Mouse (Mus musculus) MEL (cell line): ENCODE results near the gene Nop58. TPM values are rescaled to one million over a fixed set of nuclear protein-coding genes. Genes with fewer than 3 reads are reported as not detected.
A peak's percentile ranks its signal among the peaks of the same experiment; 100 is the strongest.

Experiments
- DNase-seq: peaks from one replicate; pipeline ENCODE4 v3.0.0; 2011; ENCODE audit warnings: low read depth, low spot score
- H3K27ac ChIP-seq: 2 replicates; pipeline ENCODE4 v1.5.1; 2012; ENCODE audit warnings: low read depth, mild to moderate bottlenecking, control low read depth, low read length, moderate library complexity; ENCODE audit not compliant: control insufficient read depth
- H3K27me3 ChIP-seq, 2 experiments: fragments of 150-350 bp in 1 of 2; sonication (generic) in 1 of 2; 2 replicates each; pipeline ENCODE4 v1.6.1; 2012; ENCODE audit warnings: low read length in 2 of 2, mild to moderate bottlenecking in 2 of 2, improper control_type of control experiment in 1 of 2, moderate library complexity in 1 of 2; ENCODE audit not compliant: insufficient read depth in 2 of 2, control insufficient read depth in 1 of 2
- H3K36me3 ChIP-seq, 2 experiments: 2 replicates each; pipeline ENCODE4 v1.6.1; 2012 to 2014; ENCODE audit warnings: low read length in 2 of 2, improper control_type of control experiment in 1 of 2, inconsistent platforms in 1 of 2, mild to moderate bottlenecking in 1 of 2; ENCODE audit not compliant: insufficient read depth in 2 of 2, control insufficient read depth in 1 of 2
- H3K4me1 ChIP-seq, 2 experiments: fragments of 150-350 bp in 1 of 2; sonication (generic) in 1 of 2; 2 replicates each; pipeline ENCODE4 v1.6.1; 2012; ENCODE audit warnings: low read length in 2 of 2, improper control_type of control experiment in 1 of 2, mild to moderate bottlenecking in 1 of 2; ENCODE audit not compliant: insufficient read depth in 2 of 2, control insufficient read depth in 1 of 2
- H3K4me3 ChIP-seq, 2 experiments: fragments of 150-350 bp in 1 of 2; sonication (generic) in 1 of 2; 2 replicates each; pipeline ENCODE4 v1.5.1; 2012; ENCODE audit warnings: low read depth in 2 of 2, low read length in 2 of 2, mild to moderate bottlenecking in 2 of 2, moderate library complexity in 2 of 2, control low read depth in 1 of 2, improper control_type of control experiment in 1 of 2; ENCODE audit not compliant: control insufficient read depth in 1 of 2, insufficient read depth in 1 of 2
- H3K79me2 ChIP-seq: 2 replicates; pipeline ENCODE4 v1.6.1; 2012; ENCODE audit warnings: mild to moderate bottlenecking, low read length, moderate library complexity; ENCODE audit not compliant: control insufficient read depth, poor library complexity, insufficient read depth
- H3K9ac ChIP-seq: 2 replicates; pipeline ENCODE4 v1.6.1; 2012; ENCODE audit warnings: low read depth, mild to moderate bottlenecking, control low read depth, low read length, moderate library complexity; ENCODE audit not compliant: control insufficient read depth, poor library complexity, severe bottlenecking
- H3K9me3 ChIP-seq: fragments of 150-350 bp; sonication (generic); replicated peaks from 2 replicates; pipeline ENCODE4 v1.6.1; 2012; ENCODE audit warnings: mild to moderate bottlenecking, low read length, improper control_type of control experiment, moderate library complexity; ENCODE audit not compliant: insufficient read depth
- BHLHE40 ChIP-seq: IDR thresholded peaks from 2 replicates; pipeline ENCODE4 v1.6.1; 2012; ENCODE audit warnings: low read depth, mild to moderate bottlenecking, inconsistent platforms, low read length, improper control_type of control experiment, borderline replicate concordance
- CTCF ChIP-seq, 3 experiments: IDR thresholded peaks in 2 of 3; conservative IDR thresholded peaks in 1 of 3; 2 replicates each; pipeline ENCODE4 v1.5.1; 2011 to 2012; ENCODE audit warnings: low read length in 3 of 3, low read depth in 2 of 3, mild to moderate bottlenecking in 2 of 3, improper control_type of control experiment in 1 of 3, inconsistent platforms in 1 of 3, mixed read lengths in 1 of 3, moderate library complexity in 1 of 3; ENCODE audit not compliant: control insufficient read depth in 1 of 3, insufficient read depth in 1 of 3, poor library complexity in 1 of 3, severe bottlenecking in 1 of 3
- E2F4 ChIP-seq: IDR thresholded peaks from 2 replicates; pipeline ENCODE4 v1.6.1; 2011; ENCODE audit warnings: low read depth, low read length, improper control_type of control experiment, borderline replicate concordance
- ELF1 ChIP-seq: IDR thresholded peaks from 2 replicates; pipeline ENCODE4 v1.6.1; 2014; ENCODE audit warnings: low read depth, mild to moderate bottlenecking, inconsistent platforms, low read length, improper control_type of control experiment, moderate library complexity
- ETS1 ChIP-seq: IDR thresholded peaks from 2 replicates; pipeline ENCODE4 v1.6.1; 2012; ENCODE audit warnings: low read depth, mild to moderate bottlenecking, inconsistent platforms, low read length, improper control_type of control experiment, moderate library complexity
- HCFC1 ChIP-seq: IDR thresholded peaks from 2 replicates; pipeline ENCODE4 v1.6.1; 2012; ENCODE audit warnings: low read depth, mild to moderate bottlenecking, inconsistent platforms, low read length, improper control_type of control experiment, moderate library complexity
- KAT2A ChIP-seq: conservative IDR thresholded peaks from 2 replicates; pipeline ENCODE4 v1.6.1; 2012; ENCODE audit warnings: low read depth, low read length, improper control_type of control experiment, inconsistent platforms
- MEF2A ChIP-seq: IDR thresholded peaks from 2 replicates; pipeline ENCODE4 v1.6.1; 2014; ENCODE audit warnings: low read depth, mild to moderate bottlenecking, inconsistent platforms, low read length, improper control_type of control experiment; ENCODE audit not compliant: poor library complexity, insufficient replicate concordance, severe bottlenecking; ENCODE audit errors: extremely low read depth
- MXI1 ChIP-seq: IDR thresholded peaks from 2 replicates; pipeline ENCODE4 v1.6.1; 2011; ENCODE audit warnings: mild to moderate bottlenecking, low read depth, low read length, improper control_type of control experiment
- MYB ChIP-seq: IDR thresholded peaks from 2 replicates; pipeline ENCODE4 v1.6.1; 2011; ENCODE audit warnings: mild to moderate bottlenecking, low read depth, low read length, improper control_type of control experiment
- MYC ChIP-seq: IDR thresholded peaks from 2 replicates; pipeline ENCODE4 v1.6.1; 2011; ENCODE audit warnings: low read depth, mild to moderate bottlenecking, low read length, improper control_type of control experiment, moderate library complexity
- NRF1 ChIP-seq: IDR thresholded peaks from 2 replicates; pipeline ENCODE4 v1.6.1; 2014; ENCODE audit warnings: low read depth, mild to moderate bottlenecking, inconsistent platforms, low read length, improper control_type of control experiment, moderate library complexity; ENCODE audit not compliant: poor library complexity, insufficient read depth, severe bottlenecking
- POLR2AphosphoS2 ChIP-seq: IDR thresholded peaks from 2 replicates; pipeline ENCODE4 v1.6.1; 2011; ENCODE audit warnings: low read length, improper control_type of control experiment
- RAD21 ChIP-seq: IDR thresholded peaks from 2 replicates; pipeline ENCODE4 v1.6.1; 2011; ENCODE audit warnings: mild to moderate bottlenecking, low read depth, low read length, improper control_type of control experiment
- RCOR1 ChIP-seq: IDR thresholded peaks from 2 replicates; pipeline ENCODE4 v1.6.1; 2012; ENCODE audit warnings: low read depth, mild to moderate bottlenecking, inconsistent platforms, low read length, improper control_type of control experiment
- SIN3A ChIP-seq: IDR thresholded peaks from 2 replicates; pipeline ENCODE4 v1.6.1; 2012; ENCODE audit warnings: low read length, improper control_type of control experiment, inconsistent platforms
- TBP ChIP-seq: IDR thresholded peaks from 2 replicates; pipeline ENCODE4 v1.8.0; 2011; ENCODE audit warnings: low read depth, low read length, improper control_type of control experiment
- TCF12 ChIP-seq: IDR thresholded peaks from 2 replicates; pipeline ENCODE4 v1.6.1; 2014; ENCODE audit warnings: low read depth, mild to moderate bottlenecking, inconsistent platforms, low read length, improper control_type of control experiment, moderate library complexity
- UBTF ChIP-seq: IDR thresholded peaks from 2 replicates; pipeline ENCODE4 v1.6.1; 2012; ENCODE audit warnings: low read depth, mild to moderate bottlenecking, inconsistent platforms, low read length, improper control_type of control experiment, moderate library complexity, borderline replicate concordance; ENCODE audit not compliant: insufficient read depth
- USF1 ChIP-seq: IDR thresholded peaks from 2 replicates; pipeline ENCODE4 v1.6.1; 2014; ENCODE audit warnings: low read depth, mild to moderate bottlenecking, inconsistent platforms, low read length, improper control_type of control experiment, moderate library complexity
- ZMIZ1 ChIP-seq: IDR thresholded peaks from 2 replicates; pipeline ENCODE4 v1.6.1; 2012; ENCODE audit warnings: low read depth, mild to moderate bottlenecking, inconsistent platforms, low read length, improper control_type of control experiment, moderate library complexity
- ZNF384 ChIP-seq: IDR thresholded peaks from 2 replicates; pipeline ENCODE4 v1.6.1; 2012; ENCODE audit warnings: low read depth, mild to moderate bottlenecking, inconsistent platforms, low read length, improper control_type of control experiment
- polyA plus RNA-seq, 2 experiments: library from polyadenylated mRNA; stranded (reverse) in 1 of 2; unstranded in 1 of 2; fragments of >175 nt in 1 of 2; fragments of >200 nt in 1 of 2; gene quantifications; 2 replicates each; pipeline versions ENCODE4 v1.2.1 to v1.2.4; 2012; ENCODE audit warnings: low replicate concordance in 2 of 2, low read depth in 1 of 2; ENCODE audit not compliant: insufficient read length in 2 of 2, insufficient read depth in 1 of 2, missing spikeins in 1 of 2
- total RNA-seq: library from RNA; depleted of rRNA; stranded (reverse); fragments of 300-350 nt; gene quantifications from 2 replicates; pipeline ENCODE4 v1.2.3, GENCODE M21; 2012

Gene Nop58
- total and polyA plus RNA-seq, 3 experiments, result 474 to 1,828 (median 590) TPM

DNA sequence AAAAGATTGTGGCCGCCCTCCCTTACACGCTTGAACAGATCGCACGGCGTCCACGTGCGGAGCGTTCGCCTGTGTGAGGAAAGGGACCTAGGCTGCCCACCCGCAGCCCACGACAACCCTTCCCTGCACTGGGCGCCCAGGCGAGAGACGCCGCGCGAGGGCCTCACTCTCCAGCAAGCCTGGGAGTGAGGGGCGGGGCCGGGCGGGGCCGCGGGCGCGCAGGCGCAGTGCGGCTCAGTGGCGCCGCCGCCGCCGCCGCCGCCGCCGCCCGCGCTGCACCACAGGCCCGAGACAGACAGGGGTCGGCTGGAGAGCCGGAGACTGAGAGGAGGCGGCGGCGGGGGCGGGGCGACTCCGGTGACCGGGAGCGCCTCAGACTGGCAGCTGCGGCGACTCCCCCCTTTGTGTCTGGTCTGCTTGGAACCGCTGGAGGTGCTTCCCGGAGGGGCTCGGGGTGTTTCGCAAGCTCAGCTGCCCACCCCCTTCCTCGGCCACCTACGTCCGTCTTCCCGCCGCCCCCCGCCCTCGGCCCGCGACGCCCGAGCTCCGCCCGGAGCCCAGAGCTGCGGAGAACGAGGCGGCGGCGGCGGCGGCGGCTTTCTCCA is 78.5 kb downstream of the Nop58 start, which contains the start of gene Bmpr2 (continued):
- TF ChIP-seq RAD21 (no peak), HCFC1 (peak; percentile 53), MXI1 (peak; percentile 50)

DNA sequence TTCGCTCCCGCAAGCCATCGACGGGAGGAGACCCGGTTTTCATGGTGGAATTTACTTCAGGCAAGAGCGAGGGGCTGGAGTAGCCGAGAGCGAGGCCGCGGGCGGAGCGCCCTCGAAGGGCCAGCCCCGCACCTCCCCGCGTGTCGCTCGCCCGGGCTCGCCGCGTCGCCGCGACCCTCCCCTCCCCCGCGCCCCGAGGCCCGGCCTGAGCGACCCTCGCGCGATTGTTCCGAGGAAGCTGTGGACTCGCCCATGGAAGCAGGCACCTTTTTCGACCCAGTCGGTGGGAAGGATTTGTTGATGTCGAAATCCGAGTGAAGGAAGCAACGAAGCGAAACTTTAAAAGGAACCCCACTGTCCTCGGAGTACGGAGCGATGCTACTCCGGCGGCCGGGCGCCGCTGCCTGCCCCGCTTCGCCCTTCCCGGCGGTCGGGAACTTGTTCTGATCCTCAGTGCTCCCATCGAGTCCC is 79.0 kb downstream of the Nop58 start:
- peaks cover 5 to 19% of the 10 kb centered on the region in 2 experiments; a peak in 3 of 4 replicates for H3K4me1 ChIP-seq

DNA sequence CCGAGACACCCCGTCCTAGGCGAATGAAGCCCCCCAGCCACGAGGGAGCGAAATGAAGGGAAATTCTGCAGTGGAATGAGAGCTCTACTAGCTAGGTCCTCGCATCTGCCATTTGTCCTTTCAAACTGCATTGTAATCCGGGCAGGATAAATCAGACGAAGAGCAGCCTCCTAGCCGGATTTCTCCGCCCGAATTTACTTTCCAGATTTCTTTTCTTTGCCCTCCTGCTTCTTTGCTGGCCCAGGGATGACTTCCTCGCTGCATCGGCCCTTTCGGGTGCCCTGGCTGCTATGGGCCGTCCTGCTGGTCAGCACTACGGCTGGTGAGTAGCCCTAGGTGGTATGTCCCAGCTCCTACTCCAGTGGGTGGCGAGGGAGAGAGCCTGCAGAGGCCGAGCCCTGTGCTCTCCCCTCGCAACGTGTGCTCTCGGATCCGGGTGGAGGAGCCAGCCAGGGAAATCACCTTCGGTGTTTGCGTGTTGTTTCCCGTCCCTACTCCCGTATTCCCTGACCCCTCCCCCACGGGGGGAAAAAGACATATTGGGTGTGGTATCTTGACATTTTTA is 79.7 kb downstream of the Nop58 start:
- Histone ChIP-seq H3K9me3 (no peaks in the 10 kb centered on the region), H3K9ac (peak overlapping the region; percentile 76), H3K27me3 (no peaks in the 10 kb centered on the region), H3K4me3 (peak overlapping the region; percentile 97), H3K79me2 (peaks cover 28% of the 10 kb centered on the region), H3K36me3 (peaks cover 0 to 17% of the 10 kb centered on the region in 2 experiments; a peak in 2 of 4 replicates), H3K4me1 (peaks cover 5 to 19% of the 10 kb centered on the region in 2 experiments; a peak in 3 of 4 replicates), H3K27ac (peak overlapping the region; percentile 44; the same call in 1 of the 2 replicates)
- DNase-seq, result peak; percentile 65
- 0 out of 2 replicates have a peak, but pooled peaks have one; percentile 24 for TF ChIP-seq RCOR1
- TF ChIP-seq ZNF384, result no peak
- TF ChIP-seq TCF12, result 0 out of 2 replicates have a peak, but pooled peaks have one; percentile 3
- TF ChIP-seq SIN3A, result 0 out of 2 replicates have a peak, but pooled peaks have one; percentile 9
- no peak for TF ChIP-seq CTCF (IDR thresholded peaks at IDR 0.05 in 2 of 3, conservative IDR thresholded peaks at IDR 0.05 in 1 of 3; ENCODE audit: control insufficient read depth in 1 of 3, insufficient read depth in 1 of 3, low read depth in 2 of 3, low read length in 3 of 3, poor library complexity in 1 of 3, severe bottlenecking in 1 of 3)
- TF ChIP-seq NRF1, result no peak
- TF ChIP-seq E2F4, result no peak
- TF ChIP-seq, all 39 proteins: peak for 3

More for the DNA sequence above, 79.0 kb downstream of the Nop58 start:
- Histone ChIP-seq H3K36me3 (peaks cover 0 to 17% of the 10 kb centered on the region in 2 experiments; a peak in 2 of 4 replicates), H3K4me3 (peak overlapping the region; percentile 97), H3K27me3 (no peaks in the 10 kb centered on the region), H3K27ac (peak overlapping the region; percentile 70), H3K79me2 (peaks cover 28% of the 10 kb centered on the region), H3K9me3 (no peaks in the 10 kb centered on the region), H3K9ac (peak overlapping the region; percentile 93)
- peak; percentile 67 for DNase-seq
- TF ChIP-seq TCF12, result no peak
- TF ChIP-seq TBP, result 0 out of 2 replicates have a peak, but pooled peaks have one; percentile 18
- no peak for TF ChIP-seq MYC
- no peak for TF ChIP-seq USF1
- TF ChIP-seq ZNF384, result no peak
- TF ChIP-seq ETS1, result no peak
- no peak for TF ChIP-seq ZMIZ1
- no peak for TF ChIP-seq POLR2AphosphoS2
- peak; percentile 66; the same call in 1 of the 2 replicates for TF ChIP-seq UBTF
- no peak for TF ChIP-seq MYB
- no peak for TF ChIP-seq ELF1
- TF ChIP-seq MEF2A, result no peak
- TF ChIP-seq BHLHE40, result no peak
- no peak for TF ChIP-seq HCFC1
- no peak for TF ChIP-seq KAT2A
